Mouse (Mus musculus) thymus, adult 2 months (tissue): Measurements from ENCODE around the gene Cry1.

ENCODE experiments used
- CTCF ChIP-seq: fragments of 200-500 bp; IDR thresholded peaks from 2 replicates; pipeline ENCODE4 v1.5.1; 2012; ENCODE audit warnings: mild to moderate bottlenecking, control low read depth, low read length, moderate library complexity, borderline replicate concordance; ENCODE audit not compliant: control insufficient read depth, poor library complexity, insufficient read depth; ENCODE audit errors: extremely low read depth
- POLR2A ChIP-seq: fragments of 200-500 bp; IDR thresholded peaks from 2 replicates; pipeline ENCODE4 v1.6.1; 2012; ENCODE audit warnings: mild to moderate bottlenecking, low read length, control low read depth, moderate library complexity; ENCODE audit not compliant: control insufficient read depth, poor library complexity, insufficient read depth; ENCODE audit errors: extremely low read depth

- TF ChIP-seq POLR2A, result no peak
- TF ChIP-seq CTCF, result no peak
Observed at GRCm38 (mm10) chr10:85193321-85193720, 8.5 kb upstream of the Cry1 start.
